Mouse (Mus musculus) stomach, embryonic 14.5 days (tissue): ENCODE data around the gene Rab3ip. TPM values are rescaled to one million over a fixed set of nuclear protein-coding genes. Genes with fewer than 3 reads are reported as not detected.

Experiments
- ATAC-seq: fragments of 200-750 bp; cut with Nextera tagmentation; 2 replicates; pipeline ENCODE4 v1.8.0; 2017; ENCODE audit warnings: low read depth, moderate TSS enrichment; ENCODE audit not compliant: insufficient number of reproducible peaks, insufficient read depth, low FRiP score
- H3K27ac ChIP-seq: fragments of 300-500 bp; sonication (generic); 2 replicates; pipeline ENCODE4 v1.5.1; 2014; ENCODE audit warnings: mild to moderate bottlenecking, low read length, moderate library complexity, mixed read lengths
- H3K27me3 ChIP-seq: fragments of 300-500 bp; sonication (generic); 2 replicates; pipeline ENCODE4 v1.6.1; 2014; ENCODE audit warnings: low read length, control low read depth, mixed read lengths; ENCODE audit not compliant: control insufficient read depth, insufficient read depth
- H3K36me3 ChIP-seq: fragments of 300-500 bp; sonication (generic); 2 replicates; pipeline ENCODE4 v1.6.1; 2014; ENCODE audit warnings: mild to moderate bottlenecking, control low read depth, low read length, moderate library complexity, mixed read lengths; ENCODE audit not compliant: control insufficient read depth, insufficient read depth
- H3K4me1 ChIP-seq: fragments of 300-500 bp; sonication (generic); 2 replicates; pipeline ENCODE4 v1.6.1; 2014; ENCODE audit warnings: low read length, control low read depth, mixed read lengths; ENCODE audit not compliant: control insufficient read depth, insufficient read depth
- H3K4me2 ChIP-seq: fragments of 300-500 bp; sonication (generic); replicated peaks from 2 replicates; pipeline ENCODE4 v1.6.1; 2014; ENCODE audit warnings: low read depth, low read length, control low read depth
- H3K4me3 ChIP-seq: fragments of 300-500 bp; sonication (generic); 2 replicates; pipeline ENCODE4 v1.5.1; 2014; ENCODE audit warnings: low read depth, low read length, control low read depth
- H3K9ac ChIP-seq: fragments of 300-500 bp; sonication (generic); replicated peaks from 2 replicates; pipeline ENCODE4 v1.6.1; 2014; ENCODE audit warnings: low read depth, mild to moderate bottlenecking, control low read depth, low read length, moderate library complexity, mixed read lengths
- H3K9me3 ChIP-seq: fragments of 300-500 bp; sonication (generic); 2 replicates; pipeline ENCODE4 v1.6.1; 2016; ENCODE audit warnings: low read depth, low read length, control low read depth; ENCODE audit not compliant: control insufficient read depth
- WGBS: fragments of 180-500 bp; shearing (Covaris S2); extraction: QIAGEN DNeasy Blood & Tissue Kit; methylation state at CpG from one replicate; pipeline ENCODE4 v1.1.7; 2014; 5-methylcytosine and 5-hydroxymethylcytosine counted together
- polyA plus RNA-seq: library from polyadenylated mRNA; unstranded; fragments of >200 nt; fragmentation: Nextera tagmentation; extraction: Ambion mirVana; gene quantifications from 2 replicates; pipeline ENCODE4 v1.2.1, GENCODE M21; 2014

Gene Rab3ip
- 22.2 and 24.7 TPM in 2 replicates for polyA plus RNA-seq

GRCm38 (mm10) chr10:116950009-116950769, at the start of gene Rab3ip:
Gene Rab3ip (minus strand): TSS chr10:116950769.
- no peaks in the 10 kb centered on the region for H3K27me3 ChIP-seq
- peak within 1 kb of the TSS; percentile 82 for H3K27ac ChIP-seq
- under 1% methylated on average over 52 of the region's 103 CpGs for WGBS
- peak within 1 kb of the TSS; percentile 77 for H3K4me3 ChIP-seq
- H3K4me1 ChIP-seq: no peaks in the 10 kb centered on the region
- H3K9ac ChIP-seq: peak within 1 kb of the TSS; percentile 68
- H3K9me3 ChIP-seq: no peaks in the 10 kb centered on the region; the same call in 1 of the 2 replicates
- no peaks in the 10 kb centered on the region for H3K36me3 ChIP-seq
- peak within 1 kb of the TSS; percentile 87 for H3K4me2 ChIP-seq
- peak; percentile 93 for ATAC-seq

GRCm38 (mm10) chr10:116998716-116999455, 48.3 kb upstream of the Rab3ip start:
- no peaks in the 10 kb centered on the region for H3K27me3 ChIP-seq
- no peak overlapping the region for H3K4me2 ChIP-seq
- WGBS: 74% methylated on average over 17 of the region's 17 CpGs
- no peak overlapping the region for H3K4me3 ChIP-seq
- H3K36me3 ChIP-seq: no peaks in the 10 kb centered on the region
- ATAC-seq: no peak
- H3K27ac ChIP-seq: no peak overlapping the region
- H3K9me3 ChIP-seq: no peaks in the 10 kb centered on the region
- H3K4me1 ChIP-seq: no peaks in the 10 kb centered on the region
- H3K9ac ChIP-seq: no peak overlapping the region

DNA sequence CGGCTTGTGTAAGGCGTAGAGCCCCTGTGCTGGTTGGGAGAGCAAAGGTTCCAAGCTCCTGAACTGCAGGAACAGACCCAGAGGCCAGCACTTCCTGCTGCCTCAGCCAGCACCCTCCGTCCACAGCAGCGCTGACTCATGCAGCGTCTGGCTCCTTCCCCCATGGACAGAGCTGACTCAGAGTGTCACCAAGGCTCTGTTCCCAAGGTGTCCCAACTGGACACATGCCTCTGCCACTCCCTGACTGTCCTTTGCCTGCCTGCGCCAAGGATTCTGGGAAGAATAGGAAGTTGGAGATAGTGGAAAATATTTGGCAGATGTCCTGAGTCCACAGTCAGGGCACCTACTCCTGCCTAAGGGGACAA, 45.6 kb upstream of the Rab3ip start:
- Histone ChIP-seq H3K4me1 (no peaks in the 10 kb centered on the region), H3K9ac (no peak overlapping the region), H3K4me2 (no peak overlapping the region), H3K36me3 (no peaks in the 10 kb centered on the region), H3K9me3 (no peaks in the 10 kb centered on the region), H3K4me3 (no peak overlapping the region), H3K27me3 (no peaks in the 10 kb centered on the region), H3K27ac (no peak overlapping the region)
- peak; percentile 74 for ATAC-seq
- 64% methylated on average over 6 of the region's 6 CpGs for WGBS

DNA sequence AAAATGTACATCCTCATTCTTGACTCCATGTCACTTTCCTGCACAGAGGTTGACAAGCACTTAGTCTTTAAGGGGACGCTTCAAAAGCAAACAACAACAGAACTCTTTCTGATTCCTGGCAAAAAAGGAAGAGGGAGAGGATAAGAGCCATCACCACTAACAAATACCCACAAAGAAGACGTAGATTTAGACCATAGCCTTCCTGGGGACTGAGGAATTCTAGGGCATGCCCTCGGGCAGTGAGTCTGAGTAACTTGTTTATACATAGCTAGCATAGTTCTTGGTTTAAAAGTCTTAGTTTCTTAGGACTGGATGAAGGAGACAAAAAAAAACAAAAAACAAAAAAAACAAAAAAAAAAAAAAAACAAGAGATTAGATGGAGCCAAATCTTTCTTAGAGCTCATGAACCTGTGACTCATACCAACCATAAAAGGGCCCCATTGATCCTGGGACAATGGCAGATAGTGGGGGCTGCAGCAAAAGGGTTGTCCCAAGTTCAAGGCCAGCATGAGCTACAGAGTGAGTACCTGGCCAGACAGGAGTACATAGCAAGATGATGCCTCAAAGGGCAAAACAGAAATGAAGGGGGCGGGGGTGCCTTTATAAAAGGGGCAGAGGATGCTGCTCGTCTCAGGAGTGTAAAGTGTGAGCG, 45.1 kb upstream of the Rab3ip start:
- Histone ChIP-seq H3K9me3 (no peaks in the 10 kb centered on the region), H3K4me1 (no peaks in the 10 kb centered on the region), H3K9ac (no peak overlapping the region), H3K27ac (no peak overlapping the region), H3K4me2 (no peak overlapping the region), H3K27me3 (no peaks in the 10 kb centered on the region), H3K4me3 (no peak overlapping the region), H3K36me3 (no peaks in the 10 kb centered on the region)
- 52% methylated on average over 6 of the region's 6 CpGs for WGBS
- peak; percentile 18; the same call in 1 of the 2 replicates for ATAC-seq

DNA sequence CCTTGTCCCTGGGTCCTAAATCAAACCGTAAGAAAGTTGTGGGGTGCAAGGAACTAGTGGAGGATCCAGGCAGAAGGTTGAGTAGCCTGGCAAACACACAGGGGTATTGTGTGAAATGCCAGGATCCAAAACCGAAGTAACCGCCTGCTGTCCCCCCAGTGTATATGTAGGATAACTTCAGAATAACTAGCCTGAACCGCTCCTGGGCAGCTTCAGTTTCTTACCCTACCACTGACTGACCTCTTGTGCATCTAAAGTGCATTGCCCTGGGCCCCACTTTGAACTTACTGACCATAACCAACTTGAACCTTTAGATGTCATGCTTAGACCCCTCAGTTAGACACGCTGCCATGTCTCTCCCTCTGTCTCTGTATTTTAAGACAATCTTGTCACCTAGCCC, 44.6 kb upstream of the Rab3ip start:
- Histone ChIP-seq H3K9ac (no peak overlapping the region), H3K4me3 (no peak overlapping the region), H3K4me1 (no peaks in the 10 kb centered on the region), H3K36me3 (no peaks in the 10 kb centered on the region), H3K9me3 (no peaks in the 10 kb centered on the region), H3K27me3 (no peaks in the 10 kb centered on the region), H3K4me2 (no peak overlapping the region), H3K27ac (no peak overlapping the region)
- ATAC-seq: no peak
- 78% methylated on average over 5 of the region's 5 CpGs for WGBS

GRCm38 (mm10) chr10:116993971-116994370, 43.4 kb upstream of the Rab3ip start:
- Histone ChIP-seq H3K4me1 (no peaks in the 10 kb centered on the region), H3K27me3 (no peaks in the 10 kb centered on the region), H3K4me2 (no peak overlapping the region), H3K9ac (no peak overlapping the region), H3K36me3 (no peaks in the 10 kb centered on the region), H3K4me3 (no peak overlapping the region), H3K9me3 (no peaks in the 10 kb centered on the region), H3K27ac (no peak overlapping the region)
- no peak for ATAC-seq
- WGBS: 61% methylated on average over 8 of the region's 8 CpGs

DNA sequence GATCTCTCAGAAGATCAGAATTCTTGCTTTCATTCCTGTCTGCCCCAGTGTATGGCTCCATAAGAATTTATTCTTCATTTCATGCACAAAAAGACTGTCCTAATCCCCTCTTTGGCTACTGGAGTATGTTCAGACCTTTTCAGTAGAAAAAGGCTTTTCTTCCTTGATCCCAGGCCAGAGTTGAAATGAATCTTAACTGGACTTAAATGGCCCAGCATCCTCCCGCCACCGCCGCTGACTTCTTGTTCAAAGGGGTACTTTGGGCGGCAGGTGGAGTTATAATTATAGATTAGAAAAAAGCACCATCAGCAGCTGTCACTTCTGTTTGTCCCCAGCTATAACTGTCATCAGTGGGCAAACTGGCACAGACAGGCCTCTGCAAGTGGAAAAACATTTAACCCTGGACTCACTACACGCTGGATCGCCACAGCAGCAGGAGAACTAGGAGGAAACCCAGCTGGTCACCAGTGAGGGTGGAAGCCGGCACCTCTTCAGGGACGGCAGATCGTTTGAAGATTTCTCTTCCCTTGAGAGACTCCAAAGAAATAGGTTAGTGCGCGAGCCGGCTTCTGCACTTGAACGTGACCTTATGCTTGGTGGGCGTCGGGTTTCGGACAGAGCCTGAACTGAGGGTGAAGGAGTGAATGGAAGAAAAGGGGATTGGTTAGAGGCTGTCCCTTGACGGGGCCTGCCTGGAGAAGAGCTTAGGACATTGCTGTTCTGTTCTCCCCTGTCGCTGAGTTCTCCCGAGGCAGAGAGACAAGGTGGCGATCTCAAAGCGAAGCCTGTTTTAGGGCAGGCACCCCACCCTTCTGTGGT, 35.9 kb upstream of the Rab3ip start, which contains the start of gene Best3:
Best3 (plus strand) TSS at position 51 of the 819 bp plus-strand sequence.
- WGBS: 33% methylated on average over 21 of the region's 21 CpGs
- H3K9ac ChIP-seq: no peak within 1 kb of the TSS

DNA sequence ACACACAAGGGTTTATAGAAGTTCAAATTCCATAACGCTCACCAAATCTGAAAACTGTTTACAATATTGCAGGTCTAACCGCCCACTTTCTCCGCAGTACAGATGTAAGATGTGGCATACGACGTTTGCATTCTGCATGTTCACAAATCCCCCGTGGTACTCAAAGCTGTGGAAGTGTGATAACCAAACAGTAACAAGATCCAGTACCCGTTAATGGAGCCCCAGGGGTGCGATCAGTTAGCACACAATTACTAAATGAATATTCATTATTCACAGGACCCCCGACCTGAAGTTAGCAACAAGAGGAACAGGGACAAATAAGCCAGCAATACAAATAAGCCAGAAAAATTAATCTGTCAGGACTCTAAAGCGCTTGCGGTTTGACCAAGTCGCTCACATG, 34.3 kb upstream of the Rab3ip start:
- ATAC-seq: no peak
- Histone ChIP-seq H3K4me3 (no peak overlapping the region), H3K4me1 (0 out of 2 replicates have a peak, but pooled peaks cover 10% of the 10 kb centered on the region), H3K9ac (no peak overlapping the region), H3K9me3 (no peaks in the 10 kb centered on the region), H3K27me3 (no peaks in the 10 kb centered on the region), H3K36me3 (no peaks in the 10 kb centered on the region), H3K27ac (no peak overlapping the region), H3K4me2 (no peak overlapping the region)
- 60% methylated on average over 12 of the region's 12 CpGs for WGBS

More for the DNA sequence above, 35.9 kb upstream of the Rab3ip start, which contains the start of gene Best3:
- H3K9me3 ChIP-seq: no peaks in the 10 kb centered on the region
- H3K27ac ChIP-seq: no peak within 1 kb of the TSS
- no peaks in the 10 kb centered on the region for H3K27me3 ChIP-seq
- no peak within 1 kb of the TSS for H3K4me2 ChIP-seq
- ATAC-seq: no peak
- no peak within 1 kb of the TSS for H3K4me3 ChIP-seq
- no peaks in the 10 kb centered on the region for H3K36me3 ChIP-seq
- 0 out of 2 replicates have a peak, but pooled peaks cover 10% of the 10 kb centered on the region for H3K4me1 ChIP-seq
